Mouse (Mus musculus): ENCODE data around the gene Nxnl1.

Gene Nxnl1

DNA sequence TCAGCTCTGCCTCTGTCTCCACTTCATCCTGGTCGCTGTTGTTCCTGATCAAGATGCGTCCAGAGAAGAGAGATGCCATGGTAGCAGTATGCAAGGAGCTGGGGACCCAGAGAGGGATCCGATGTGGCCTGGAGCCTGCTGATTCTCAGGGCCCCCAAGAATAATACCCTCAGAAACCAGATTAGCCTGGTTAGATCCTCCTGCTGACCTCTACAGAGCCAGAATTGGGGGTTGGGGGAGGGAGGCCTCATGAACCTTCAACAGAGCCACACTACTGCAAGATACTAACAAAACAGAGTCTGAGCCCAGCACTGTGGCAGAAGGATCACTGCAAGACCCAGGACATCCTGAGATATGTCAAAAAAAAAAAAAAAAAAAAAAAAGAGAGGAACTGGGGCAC is at the start of gene Nxnl1:
TSS of gene Nxnl1 (minus strand) at position 101 of the 400 bp plus-strand sequence.
- no peak for DNase-seq (ENCODE audit: low read depth, low spot score)

- no peak for DNase-seq (ENCODE audit: low read depth, low spot score)
Measured at GRCm38 (mm10) chr8:71613418-71613817, 47.0 kb upstream of the Nxnl1 start.

DNA sequence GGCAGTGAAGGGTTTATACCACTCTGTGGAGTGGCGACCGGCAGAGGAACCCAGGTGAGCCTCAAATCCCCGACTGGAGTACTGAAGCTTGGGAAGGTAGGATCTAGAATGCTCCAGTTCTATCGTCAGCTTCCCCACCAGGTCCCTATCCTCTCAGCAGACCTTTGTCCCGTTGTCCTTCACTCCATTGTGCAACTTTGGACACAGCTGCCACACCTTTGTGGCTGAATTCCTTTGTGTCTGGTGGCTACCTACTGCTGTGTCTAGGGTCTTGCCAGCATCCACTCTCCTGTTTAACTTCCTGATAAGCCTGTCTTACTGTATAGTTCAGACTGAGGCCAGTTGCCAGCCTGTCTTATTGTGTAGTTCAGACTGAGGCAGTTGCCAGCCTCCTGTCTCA is 45.7 kb upstream of the Nxnl1 start:
- DNase-seq (ENCODE audit: low read depth, low spot score), result no peak

DNA sequence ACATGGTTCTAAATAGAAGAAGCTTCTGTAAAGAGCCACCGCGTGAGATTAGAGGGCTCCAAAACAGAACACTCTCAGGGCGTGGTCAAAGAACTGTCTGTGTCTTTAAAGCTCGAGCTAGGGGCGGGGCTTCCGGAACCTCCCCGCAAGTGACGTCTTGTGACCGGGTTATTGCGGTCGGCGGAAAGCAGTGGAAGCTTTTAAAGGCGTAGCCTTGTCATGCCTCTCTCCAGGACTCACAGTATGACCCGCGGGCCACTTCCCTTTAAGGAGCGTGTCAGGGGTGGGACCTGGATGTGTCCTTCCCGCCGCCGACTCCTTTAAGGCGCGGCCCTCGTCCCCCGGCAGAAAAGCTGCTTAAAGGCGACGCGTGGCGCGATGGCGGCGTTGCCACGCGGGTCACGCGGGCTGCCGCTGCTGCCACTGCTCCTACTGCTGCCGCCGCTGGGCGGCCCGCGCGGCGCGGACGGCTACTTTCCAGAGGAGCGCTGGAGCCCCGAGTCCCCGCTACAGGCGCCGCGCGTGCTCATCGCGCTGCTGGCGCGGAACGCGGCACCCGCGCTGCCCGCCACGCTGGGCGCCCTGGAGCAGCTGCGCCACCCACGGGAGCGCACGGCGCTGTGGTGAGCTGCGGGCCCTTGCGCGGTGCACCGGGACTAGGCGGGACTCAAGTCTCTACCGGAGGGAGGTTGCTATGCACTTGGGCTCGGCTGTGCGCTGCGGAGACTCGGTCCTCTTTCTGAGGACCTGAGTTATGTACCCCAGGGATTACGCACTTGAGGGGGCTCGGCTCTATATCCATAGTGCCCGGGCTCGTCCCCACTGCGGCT is 44.6 kb upstream of the Nxnl1 start, which contains the start of gene Colgalt1:
TSS of gene Colgalt1 (plus strand) at position 177 of the 830 bp plus-strand sequence.
- peak; percentile 99 for DNase-seq (ENCODE audit: low read depth, low spot score)

- no peak for DNase-seq (ENCODE audit: low read depth, low spot score)
Measured at GRCm38 (mm10) chr8:71604021-71604420, 37.6 kb upstream of the Nxnl1 start.

GRCm38 (mm10) chr8:71602666-71603334 is 36.4 kb upstream of the Nxnl1 start:
- DNase-seq (ENCODE audit: low read depth, low spot score), result peak; percentile 90

DNA sequence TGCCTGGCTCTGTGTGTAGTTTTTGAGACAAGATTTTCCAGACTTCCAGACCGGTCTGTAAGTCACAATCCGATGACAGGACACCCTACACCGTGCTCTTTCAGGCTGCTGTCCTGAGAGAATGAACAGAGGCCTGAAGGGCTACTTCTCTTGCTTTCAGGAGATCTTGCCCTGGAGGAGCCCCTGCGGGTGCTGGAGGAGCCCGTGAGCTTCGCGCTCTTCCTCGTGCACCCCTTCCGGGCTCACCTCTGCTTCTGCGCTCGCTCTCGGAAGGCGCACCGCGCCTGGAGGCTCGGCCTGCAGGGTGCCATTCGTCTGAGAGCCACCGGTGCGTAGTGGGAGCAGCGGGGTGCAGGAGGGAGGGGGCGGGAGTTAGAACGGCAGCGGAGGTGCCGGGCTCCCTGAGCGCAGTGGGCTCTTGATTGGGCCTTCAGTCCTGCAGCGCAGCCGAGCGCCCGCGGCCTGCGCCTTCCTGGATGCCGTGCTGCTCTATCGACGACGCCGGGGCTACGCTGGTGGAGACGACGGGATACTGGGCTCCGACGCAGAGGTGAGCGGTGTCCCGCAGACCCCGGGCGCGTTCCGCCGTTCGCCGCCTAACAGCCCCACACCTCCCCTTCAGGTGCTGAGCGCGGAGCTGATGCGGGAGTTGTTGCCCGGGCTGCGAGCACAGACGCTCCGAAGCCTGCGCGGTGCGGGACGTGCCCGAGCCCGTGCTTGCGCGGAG is 35.7 kb upstream of the Nxnl1 start:
- no peak for DNase-seq (ENCODE audit: low read depth, low spot score)

- no peak for DNase-seq (ENCODE audit: low read depth, low spot score)
Measured at GRCm38 (mm10) chr8:71598841-71599240, 32.4 kb upstream of the Nxnl1 start.

DNA sequence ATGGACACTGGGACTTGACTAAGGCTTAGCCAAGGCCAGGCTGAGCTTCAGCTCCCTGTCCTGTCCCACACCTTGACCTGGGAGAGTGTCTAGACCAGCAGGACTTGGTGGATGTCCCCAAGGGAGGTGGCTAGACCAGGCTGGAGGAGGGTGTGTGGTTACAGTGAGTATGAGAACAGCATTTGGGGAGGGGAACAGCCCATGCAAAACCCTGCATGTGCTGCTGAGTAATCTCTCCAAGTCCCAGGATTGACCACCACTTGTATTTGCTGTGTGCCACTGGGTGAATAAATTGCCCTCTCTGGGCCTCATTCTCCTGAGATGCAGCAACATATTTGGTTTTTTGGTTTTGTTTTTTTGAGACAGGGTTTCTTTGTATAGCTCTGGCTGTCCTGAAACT is 32.0 kb upstream of the Nxnl1 start:
- no peak for DNase-seq (ENCODE audit: low read depth, low spot score)

- DNase-seq (ENCODE audit: low read depth, low spot score), result no peak
Measured at GRCm38 (mm10) chr8:71597451-71597850, 31.1 kb upstream of the Nxnl1 start, which contains the start of gene Fam129c. Fam129c (plus strand) TSS chr8:71597648.

DNA sequence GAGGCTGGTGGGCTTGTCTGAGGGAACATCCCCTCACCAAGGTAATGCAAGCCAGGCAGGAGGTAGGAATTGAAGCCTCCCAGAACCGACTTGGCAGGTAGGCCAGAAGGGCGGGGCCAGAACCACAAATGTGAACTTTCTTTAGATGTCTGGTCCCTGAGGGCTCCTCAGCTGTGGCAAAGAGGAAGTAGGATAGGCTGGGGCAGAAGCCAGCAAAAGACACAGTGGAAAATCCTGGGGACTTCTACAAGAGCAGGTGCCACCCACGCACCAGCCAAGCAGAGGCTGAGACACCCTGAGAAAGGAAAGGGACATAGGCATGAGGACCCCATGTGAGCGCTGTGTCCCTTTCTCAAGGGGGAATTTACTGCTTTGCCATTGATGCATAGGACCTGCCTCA is 30.4 kb upstream of the Nxnl1 start:
- no peak for DNase-seq (ENCODE audit: low read depth, low spot score)

DNA sequence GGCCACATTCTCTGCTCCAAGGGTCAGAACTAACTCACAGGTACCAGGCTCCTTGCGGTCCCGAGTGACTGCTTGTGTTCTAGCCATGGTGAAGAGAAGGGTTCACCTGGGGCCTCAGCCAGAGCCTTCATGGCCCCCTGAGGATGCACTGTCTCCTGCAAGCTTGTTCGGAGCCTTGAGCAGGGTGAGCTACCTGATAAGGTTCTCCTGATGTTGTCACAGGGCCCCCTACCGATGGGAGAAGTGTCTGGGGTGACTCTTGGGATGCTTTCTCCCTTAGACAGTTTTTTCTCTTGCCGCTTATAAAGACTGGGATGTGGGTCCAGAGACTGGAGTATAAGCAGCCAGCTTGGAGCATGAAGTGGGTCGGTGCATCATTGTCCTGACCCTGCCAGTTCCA is 30.0 kb upstream of the Nxnl1 start:
- no peak for DNase-seq (ENCODE audit: low read depth, low spot score)

GRCm38 (mm10) chr8:71595862-71596261 is 29.5 kb upstream of the Nxnl1 start:
- no peak for DNase-seq (ENCODE audit: low read depth, low spot score)

DNA sequence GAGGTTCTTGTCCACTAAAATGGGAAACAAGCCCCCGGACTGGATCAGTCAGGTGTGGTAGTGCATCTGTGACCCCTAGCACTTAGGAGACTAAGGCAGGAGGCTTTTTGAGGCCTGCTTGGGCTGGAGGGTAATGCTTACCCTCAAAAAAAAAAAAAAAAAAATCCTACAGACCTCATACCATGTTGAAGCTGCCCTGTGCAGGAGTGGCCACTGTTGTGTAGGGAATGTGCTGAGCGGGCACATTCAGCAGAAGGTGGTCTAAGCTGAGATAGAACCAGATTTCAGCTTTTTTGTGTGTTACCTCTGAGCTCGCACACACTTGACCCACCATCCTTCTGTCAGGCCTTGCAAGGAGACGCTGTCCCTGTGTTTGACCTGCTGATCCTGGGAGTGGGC is 27.9 kb upstream of the Nxnl1 start:
- no peak for DNase-seq (ENCODE audit: low read depth, low spot score)

GRCm38 (mm10) chr8:71593556-71594323 is 27.3 kb upstream of the Nxnl1 start:
- DNase-seq (ENCODE audit: low read depth, low spot score), result no peak

DNA sequence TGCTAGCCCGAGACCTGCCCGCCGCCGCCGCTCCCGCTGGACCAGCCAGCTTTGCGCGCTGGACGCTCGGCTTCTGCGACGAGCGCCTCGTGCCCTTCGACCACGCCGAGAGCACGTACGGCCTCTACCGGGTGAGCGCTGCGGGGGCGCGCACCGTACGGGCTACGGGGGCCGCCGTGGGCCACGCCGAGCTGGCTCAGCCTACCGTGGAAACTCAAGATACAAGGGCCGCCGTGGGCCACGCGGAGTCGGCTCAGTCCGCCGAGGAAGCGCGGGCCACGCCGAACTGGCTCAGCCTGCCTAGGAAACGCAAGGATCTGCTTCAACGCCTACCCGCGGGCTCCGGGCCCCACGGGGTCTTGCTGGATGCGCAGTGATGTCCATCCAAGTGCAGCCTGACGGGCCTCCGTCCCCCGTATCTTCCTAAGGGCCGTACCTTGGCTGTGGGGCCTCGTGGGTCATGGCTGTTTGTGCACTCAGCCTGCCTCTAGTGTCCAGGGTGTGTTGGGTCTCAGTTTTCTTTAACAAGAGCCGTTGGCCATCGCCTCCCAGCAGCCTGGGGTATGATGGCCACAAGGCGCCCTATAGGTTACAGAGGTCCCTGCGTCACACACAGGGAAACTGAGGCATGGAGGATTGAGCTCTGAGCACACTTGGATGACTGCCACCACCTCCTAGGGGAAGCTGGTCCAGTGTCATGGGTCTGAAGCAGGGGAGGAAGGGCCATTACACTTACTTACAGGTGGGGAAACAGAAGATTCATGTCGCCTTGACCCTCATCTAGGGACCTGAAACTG is 26.2 kb upstream of the Nxnl1 start:
- no peak for DNase-seq (ENCODE audit: low read depth, low spot score)

- DNase-seq (ENCODE audit: low read depth, low spot score), result peak; percentile 95
Measured at GRCm38 (mm10) chr8:71591471-71592373, 25.3 kb upstream of the Nxnl1 start, which contains the start of gene Pgls. Pgls (plus strand) TSS chr8:71592176.

DNA sequence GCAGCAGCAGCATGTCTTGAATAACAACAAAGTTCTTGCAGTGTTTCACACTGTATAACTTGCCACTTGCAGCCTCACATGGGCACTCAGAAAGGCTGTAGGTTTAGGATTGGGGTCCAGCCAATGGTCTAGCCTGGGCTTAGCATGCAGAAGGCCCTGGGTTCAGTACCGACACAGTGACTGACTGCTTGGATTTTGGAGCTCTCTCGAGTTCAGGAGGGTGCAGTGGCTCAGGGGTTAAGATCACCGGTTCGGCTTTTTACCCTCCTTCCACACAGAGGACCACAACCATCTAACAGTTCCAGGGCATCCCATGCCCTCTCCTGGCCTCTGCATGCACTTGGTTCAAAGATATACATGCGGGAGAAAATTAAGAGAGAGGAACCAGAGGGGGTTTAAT is 24.6 kb upstream of the Nxnl1 start:
- no peak for DNase-seq (ENCODE audit: low read depth, low spot score)

DNA sequence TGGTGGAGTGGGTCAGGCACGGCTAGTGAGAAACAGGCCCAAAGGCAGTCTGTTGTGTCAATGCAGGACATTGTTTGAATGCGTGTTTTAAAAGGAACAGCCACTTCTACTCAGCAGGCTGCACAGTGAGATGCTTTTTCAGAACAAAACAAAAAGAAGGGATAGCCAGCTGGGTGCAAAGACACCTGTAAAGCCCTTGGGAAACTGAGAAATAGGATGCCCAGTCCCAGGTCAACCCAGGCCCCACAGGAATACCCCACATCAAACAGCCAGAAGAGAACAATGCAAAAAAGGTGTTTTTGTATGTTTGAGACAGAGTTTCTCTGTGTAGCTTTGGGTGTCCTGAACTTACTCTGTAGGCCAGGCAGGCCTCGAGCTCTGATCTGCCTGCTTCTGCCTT is 22.4 kb upstream of the Nxnl1 start:
- DNase-seq (ENCODE audit: low read depth, low spot score), result no peak

DNA sequence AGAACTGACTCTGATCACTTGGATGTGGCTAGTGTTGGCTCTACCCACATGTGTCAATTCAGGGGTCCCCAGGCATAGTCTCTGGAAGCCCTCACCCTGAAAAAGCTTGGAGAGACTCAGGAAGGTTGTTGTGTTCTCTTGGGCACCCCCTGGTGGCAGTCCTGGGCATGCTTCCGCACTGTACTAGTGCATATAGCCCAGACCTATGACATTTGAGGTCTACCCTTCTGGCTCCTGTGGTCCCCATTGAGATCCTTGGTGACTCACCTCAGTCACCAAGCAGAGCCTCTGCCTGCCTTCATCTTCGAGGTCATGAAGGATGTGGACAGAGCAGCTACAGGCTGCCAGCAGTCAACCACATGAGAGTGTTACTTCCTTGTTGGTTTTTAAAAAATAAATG is 20.5 kb upstream of the Nxnl1 start:
- no peak for DNase-seq (ENCODE audit: low read depth, low spot score)

Measured in WW6 (cell line).